Mouse (Mus musculus): Measurements from ENCODE around the gene Sox5. TPM values are rescaled to one million over a fixed set of nuclear protein-coding genes. Genes with fewer than 3 reads are reported as not detected.

Sox5 gene
- total and polyA plus RNA-seq, 3 experiments, result 1.7 to 3.4 (median 2.4) TPM

- H3K36me3 ChIP-seq (ENCODE audit: control insufficient read depth, insufficient read depth, low read length), result no peaks in the 10 kb centered on the region
- WGBS, result 79% methylated on average over 9 of the region's 9 CpGs
- TF ChIP-seq EP300 (IDR thresholded peaks at IDR 0.05; ENCODE audit: insufficient read depth, low read depth, low read length), result no peak
- TF ChIP-seq CTCF (IDR thresholded peaks at IDR 0.05), result no peak
- no peak for TF ChIP-seq POLR2A (IDR thresholded peaks at IDR 0.05; ENCODE audit: insufficient read depth, low read depth, low read length)
- DNase-seq, result peak in 1 of 2 experiments; percentile 17
- no peak overlapping the region for H3K27ac ChIP-seq
- no peaks in the 10 kb centered on the region for H3K79me2 ChIP-seq (replicated peaks; ENCODE audit: control insufficient read depth, insufficient read depth, low read length)
- H3K4me1 ChIP-seq (ENCODE audit: control insufficient read depth, insufficient read depth, low read length), result no peaks in the 10 kb centered on the region
- intact Hi-C loops (cut with DNase I), result no loop called here
- no peak overlapping the region for H3K9ac ChIP-seq (ENCODE audit: low read depth, low read length)
- H3K27me3 ChIP-seq (ENCODE audit: control insufficient read depth, insufficient read depth, low read length), result no peaks in the 10 kb centered on the region
- no peak overlapping the region for H3K4me3 ChIP-seq
These were observed 104.2 kb downstream of the Sox5 start for GRCm38 (mm10) chr6:144677491-144678133.

DNA sequence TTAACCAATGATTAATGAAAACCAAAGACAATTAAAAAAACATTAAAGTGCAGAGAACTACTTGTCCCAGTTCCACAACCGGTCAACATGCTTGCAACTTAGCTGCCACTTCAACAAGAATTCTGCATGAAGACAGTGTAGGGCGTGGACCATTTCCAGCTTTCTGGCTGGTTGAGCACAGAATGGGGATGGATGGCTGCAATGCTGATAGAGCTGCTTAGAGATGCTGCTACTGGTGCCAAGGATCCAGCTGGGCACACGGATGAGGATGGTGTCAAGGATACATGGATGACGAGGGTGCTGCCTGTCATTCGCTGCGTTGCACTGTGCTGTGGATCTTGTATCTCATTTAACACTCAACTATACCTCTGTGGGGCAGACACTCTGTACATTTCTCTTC is 106.7 kb downstream of the Sox5 start:
- 89% methylated on average over 6 of the region's 6 CpGs for WGBS

GRCm38 (mm10) chr6:144673906-144674305 is 107.9 kb downstream of the Sox5 start:
- Histone ChIP-seq H3K27me3 (ENCODE audit: control insufficient read depth, insufficient read depth, low read length) (no peaks in the 10 kb centered on the region), H3K27ac (no peak overlapping the region), H3K4me3 (no peak overlapping the region), H3K9ac (ENCODE audit: low read depth, low read length) (no peak overlapping the region), H3K36me3 (ENCODE audit: control insufficient read depth, insufficient read depth, low read length) (no peaks in the 10 kb centered on the region), H3K79me2 (replicated peaks; ENCODE audit: control insufficient read depth, insufficient read depth, low read length) (no peaks in the 10 kb centered on the region), H3K4me1 (ENCODE audit: control insufficient read depth, insufficient read depth, low read length) (peaks cover 1% of the 10 kb centered on the region; the same call in 1 of the 2 replicates)
- TF ChIP-seq EP300 (IDR thresholded peaks at IDR 0.05; ENCODE audit: insufficient read depth, low read depth, low read length) (no peak), POLR2A (IDR thresholded peaks at IDR 0.05; ENCODE audit: insufficient read depth, low read depth, low read length) (no peak), CTCF (IDR thresholded peaks at IDR 0.05) (no peak)
- WGBS, result 78% methylated on average over 8 of the region's 8 CpGs
- no peak for DNase-seq
- intact Hi-C loops (cut with DNase I), result no loop called here

More for the DNA sequence above, 106.7 kb downstream of the Sox5 start:
- no peak for DNase-seq
- Histone ChIP-seq H3K4me3 (no peak overlapping the region), H3K36me3 (ENCODE audit: control insufficient read depth, insufficient read depth, low read length) (no peaks in the 10 kb centered on the region), H3K79me2 (replicated peaks; ENCODE audit: control insufficient read depth, insufficient read depth, low read length) (no peaks in the 10 kb centered on the region), H3K4me1 (ENCODE audit: control insufficient read depth, insufficient read depth, low read length) (peaks cover under 1% of the 10 kb centered on the region; the same call in 1 of the 2 replicates), H3K9ac (ENCODE audit: low read depth, low read length) (no peak overlapping the region), H3K27me3 (ENCODE audit: control insufficient read depth, insufficient read depth, low read length) (no peaks in the 10 kb centered on the region), H3K27ac (no peak overlapping the region)
- intact Hi-C loops (cut with DNase I), result no loop called here
- TF ChIP-seq EP300 (IDR thresholded peaks at IDR 0.05; ENCODE audit: insufficient read depth, low read depth, low read length) (no peak), POLR2A (IDR thresholded peaks at IDR 0.05; ENCODE audit: insufficient read depth, low read depth, low read length) (no peak)

GRCm38 (mm10) chr6:144670433-144671167 is 111.2 kb downstream of the Sox5 start:
- intact Hi-C loops (cut with DNase I), result no loop called here
- 27% methylated on average over 3 of the region's 3 CpGs for WGBS
- no peak overlapping the region for H3K4me3 ChIP-seq
- no peak overlapping the region for H3K9ac ChIP-seq (ENCODE audit: low read depth, low read length)
- H3K27ac ChIP-seq, result no peak overlapping the region
- no peak for DNase-seq
- no peaks in the 10 kb centered on the region for H3K27me3 ChIP-seq (ENCODE audit: control insufficient read depth, insufficient read depth, low read length)
- no peaks in the 10 kb centered on the region for H3K36me3 ChIP-seq (ENCODE audit: control insufficient read depth, insufficient read depth, low read length)
- no peak for TF ChIP-seq CTCF (IDR thresholded peaks at IDR 0.05)
- TF ChIP-seq POLR2A (IDR thresholded peaks at IDR 0.05; ENCODE audit: insufficient read depth, low read depth, low read length), result no peak
- TF ChIP-seq EP300 (IDR thresholded peaks at IDR 0.05; ENCODE audit: insufficient read depth, low read depth, low read length), result no peak
- peaks cover 1% of the 10 kb centered on the region; the same call in 1 of the 2 replicates for H3K4me1 ChIP-seq (ENCODE audit: control insufficient read depth, insufficient read depth, low read length)
- H3K79me2 ChIP-seq (replicated peaks; ENCODE audit: control insufficient read depth, insufficient read depth, low read length), result no peaks in the 10 kb centered on the region

DNA sequence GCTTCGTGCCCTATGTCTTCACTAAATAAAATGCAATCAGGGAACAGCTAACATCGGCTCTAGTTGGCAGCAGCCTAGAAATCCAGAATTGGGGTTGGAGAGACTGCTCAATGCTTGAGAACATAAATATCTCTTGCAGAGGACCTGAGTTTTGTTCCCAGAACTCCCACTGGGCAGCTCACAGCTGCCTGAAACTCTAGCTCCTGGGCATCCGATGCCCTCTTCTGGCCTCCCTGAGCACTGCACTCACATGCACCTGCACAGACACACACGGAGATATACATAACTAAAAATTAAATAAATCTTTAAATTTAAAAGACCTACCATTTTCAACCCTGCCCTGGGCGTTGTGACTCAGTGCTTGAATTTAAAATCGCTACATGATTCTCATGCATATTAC is 115.2 kb downstream of the Sox5 start:
- no peak overlapping the region for H3K27ac ChIP-seq
- no peaks in the 10 kb centered on the region for H3K79me2 ChIP-seq (replicated peaks; ENCODE audit: control insufficient read depth, insufficient read depth, low read length)
- WGBS, result 94% methylated on average over 6 of the region's 6 CpGs
- intact Hi-C loops (cut with DNase I), result no loop called here
- H3K4me3 ChIP-seq, result no peak overlapping the region
- H3K9ac ChIP-seq (ENCODE audit: low read depth, low read length), result no peak overlapping the region
- H3K4me1 ChIP-seq (ENCODE audit: control insufficient read depth, insufficient read depth, low read length), result peaks cover 1% of the 10 kb centered on the region; the same call in 1 of the 2 replicates
- no peak for DNase-seq
- TF ChIP-seq POLR2A (IDR thresholded peaks at IDR 0.05; ENCODE audit: insufficient read depth, low read depth, low read length) (no peak), CTCF (IDR thresholded peaks at IDR 0.05) (0 out of 2 replicates have a peak, but pooled peaks have one; percentile 11)
- no peaks in the 10 kb centered on the region for H3K36me3 ChIP-seq (ENCODE audit: control insufficient read depth, insufficient read depth, low read length)
- no peaks in the 10 kb centered on the region for H3K27me3 ChIP-seq (ENCODE audit: control insufficient read depth, insufficient read depth, low read length)

DNA sequence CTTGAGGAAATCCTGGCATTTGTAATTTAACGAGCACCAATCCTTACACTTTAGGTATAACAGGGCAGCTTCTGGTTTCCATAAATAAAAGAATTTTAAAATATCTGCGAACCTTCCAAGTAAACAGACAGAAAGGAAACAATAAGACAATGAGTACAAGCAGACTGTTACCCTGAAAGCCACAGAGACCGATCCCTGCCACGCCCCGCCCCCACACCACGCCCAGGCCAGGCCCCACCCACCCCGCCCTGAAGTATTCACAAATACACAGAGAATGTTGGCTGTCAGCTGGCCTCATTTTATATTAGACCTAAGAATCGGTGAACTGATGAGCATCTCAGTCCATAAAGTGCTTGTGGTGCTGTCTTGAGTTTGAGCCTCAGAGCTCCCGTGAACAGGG is 117.0 kb downstream of the Sox5 start:
- H3K36me3 ChIP-seq (ENCODE audit: control insufficient read depth, insufficient read depth, low read length), result no peaks in the 10 kb centered on the region
- no peak overlapping the region for H3K27ac ChIP-seq
- no peak for DNase-seq
- H3K4me3 ChIP-seq, result no peak overlapping the region
- H3K79me2 ChIP-seq (replicated peaks; ENCODE audit: control insufficient read depth, insufficient read depth, low read length), result no peaks in the 10 kb centered on the region
- TF ChIP-seq EP300 (IDR thresholded peaks at IDR 0.05; ENCODE audit: insufficient read depth, low read depth, low read length) (no peak), CTCF (IDR thresholded peaks at IDR 0.05) (no peak), POLR2A (IDR thresholded peaks at IDR 0.05; ENCODE audit: insufficient read depth, low read depth, low read length) (no peak)
- intact Hi-C loops (cut with DNase I), result no loop called here
- no peaks in the 10 kb centered on the region for H3K27me3 ChIP-seq (ENCODE audit: control insufficient read depth, insufficient read depth, low read length)
- H3K4me1 ChIP-seq (ENCODE audit: control insufficient read depth, insufficient read depth, low read length), result no peaks in the 10 kb centered on the region
- no peak overlapping the region for H3K9ac ChIP-seq (ENCODE audit: low read depth, low read length)
- 67% methylated on average over 9 of the region's 9 CpGs for WGBS

Data from heart, adult 2 months (tissue).